Mouse (Mus musculus) stomach, postnatal 0 days (tissue): ENCODE results near the gene Eprs.

Experiments
- CTCF ChIP-seq: IDR thresholded peaks from 2 replicates; pipeline ENCODE4 v1.5.1; 2016; ENCODE audit warnings: antibody characterized with exemption, low read depth, mild to moderate bottlenecking, moderate library complexity
- EP300 ChIP-seq: optimal IDR thresholded peaks from 2 replicates; pipeline ENCODE3; 2016; ENCODE audit warnings: antibody characterized with exemption

DNA sequence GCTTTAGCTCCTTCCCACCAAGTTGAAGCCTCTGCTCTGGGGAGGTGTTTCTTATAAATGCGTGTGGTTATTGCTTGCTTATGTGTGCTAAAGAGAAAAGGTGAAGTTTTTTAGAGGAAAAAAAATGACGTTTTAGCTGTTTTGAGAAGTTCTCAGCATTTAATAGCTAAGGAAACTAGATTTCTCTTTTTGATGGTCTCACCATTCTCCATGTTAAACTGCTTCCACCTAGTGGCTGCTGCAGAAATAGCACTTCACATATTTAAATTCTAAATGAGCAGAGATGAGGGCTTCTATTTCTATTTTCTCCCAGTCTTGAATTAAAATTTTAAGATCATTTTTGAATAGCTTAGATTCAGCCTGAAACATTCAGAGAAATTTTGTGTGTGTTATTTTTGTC is 41.2 kb downstream of the Eprs start:
- TF ChIP-seq EP300 (no peak), CTCF (peak; percentile 79)
